Mouse (Mus musculus) C2C12 (cell line): ENCODE data around the gene Tra2b.

Experiments used
- CEBPB ChIP-seq: IDR thresholded peaks from one replicate; pipeline ENCODE4 v1.6.1; 2011; ENCODE audit warnings: low read depth, mild to moderate bottlenecking, control low read depth, moderate library complexity
- CTCF ChIP-seq: IDR thresholded peaks from one replicate; pipeline ENCODE4 v1.5.1; 2011; ENCODE audit not compliant: control insufficient read depth, insufficient read depth, insufficient read length

GRCm38 (mm10) chr16:22310649-22311048 lies 44.8 kb upstream of the Tra2b start:
- no peak for TF ChIP-seq CEBPB
- TF ChIP-seq CTCF, result no peak
